Mouse (Mus musculus) brain, embryonic 14.5 days (tissue): ENCODE measurements around the gene Rpn1. TPM values are rescaled to one million over a fixed set of nuclear protein-coding genes. Genes with fewer than 3 reads are reported as not detected.

Experiments used
- DNase-seq: peaks from one replicate; pipeline ENCODE4 v3.0.0-alpha.2; 2011; ENCODE audit warnings: low read depth
- CTCF ChIP-seq: fragments of 200-500 bp; IDR thresholded peaks from 2 replicates; pipeline ENCODE4 v1.5.1; 2012; ENCODE audit warnings: inconsistent platforms, mild to moderate bottlenecking, moderate library complexity, borderline replicate concordance; ENCODE audit not compliant: insufficient read depth, insufficient read length; ENCODE audit errors: extremely low read depth
- POLR2A ChIP-seq: fragments of 200-500 bp; IDR thresholded peaks from 2 replicates; pipeline ENCODE4 v1.6.1; 2012; ENCODE audit warnings: mild to moderate bottlenecking, inconsistent platforms, borderline replicate concordance; ENCODE audit not compliant: poor library complexity, insufficient read depth, insufficient read length, severe bottlenecking; ENCODE audit errors: extremely low read depth
- polyA plus RNA-seq: library from polyadenylated mRNA; depleted of rRNA; stranded (reverse); fragments of >200 nt; gene quantifications from 2 replicates; pipeline ENCODE4 v1.2.3, GENCODE M21; 2012

Gene Rpn1
- polyA plus RNA-seq, 1 experiment, result 215 TPM

- no peak for DNase-seq
- TF ChIP-seq CTCF (no peak), POLR2A (no peak)
These were observed 30.8 kb upstream of the Rpn1 start for GRCm38 (mm10) chr6:88053228-88054080.

DNA sequence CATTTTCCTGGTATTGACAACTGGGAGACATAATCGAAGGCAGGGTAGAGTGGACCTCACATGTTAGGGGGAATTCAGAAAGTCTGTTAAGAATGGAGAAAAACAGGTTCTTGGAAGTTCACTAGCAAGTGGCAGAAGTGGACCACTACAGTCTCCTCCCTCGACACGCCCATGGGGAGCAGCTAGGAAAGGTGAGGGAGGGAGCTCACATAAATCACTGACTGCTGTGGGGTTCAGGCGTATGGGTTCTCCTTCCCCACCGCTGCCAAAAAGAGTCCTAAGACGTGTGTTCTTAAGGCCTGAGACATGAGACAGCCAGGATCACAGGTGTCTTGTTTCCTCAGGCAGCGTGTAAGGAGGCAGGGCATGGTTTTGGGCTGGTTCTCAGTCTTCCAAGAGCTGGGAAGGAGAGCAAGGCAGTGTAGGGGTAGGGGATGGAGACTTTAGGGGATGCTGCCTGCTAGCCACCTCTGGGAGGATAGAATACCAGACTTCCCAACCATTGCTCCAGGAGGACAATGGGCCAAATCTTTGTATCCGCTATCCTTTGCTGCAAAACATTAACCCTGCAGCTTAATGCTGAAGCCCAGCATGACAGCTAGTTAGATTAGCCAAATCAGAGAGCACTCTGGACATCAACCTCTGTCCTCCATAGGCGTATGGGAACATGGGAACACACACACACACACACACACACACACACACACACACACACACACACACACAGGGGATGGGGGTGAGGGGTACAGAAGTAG is 30.0 kb upstream of the Rpn1 start:
- no peak for DNase-seq
- no peak for TF ChIP-seq POLR2A
- TF ChIP-seq CTCF, result no peak

- TF ChIP-seq CTCF (no peak), POLR2A (no peak)
These were observed 28.6 kb upstream of the Rpn1 start for GRCm38 (mm10) chr6:88055663-88056062.

GRCm38 (mm10) chr6:88056866-88057265 is 27.4 kb upstream of the Rpn1 start:
- TF ChIP-seq CTCF (no peak), POLR2A (no peak)
- DNase-seq, result no peak

More at GRCm38 (mm10) chr6:88055663-88056062, 28.6 kb upstream of the Rpn1 start:
- DNase-seq, result no peak

- DNase-seq, result no peak
- TF ChIP-seq POLR2A (no peak), CTCF (no peak)
These were observed 24.4 kb upstream of the Rpn1 start for GRCm38 (mm10) chr6:88059903-88060302.

GRCm38 (mm10) chr6:88060602-88061001 is 23.7 kb upstream of the Rpn1 start:
- no peak for DNase-seq
- TF ChIP-seq POLR2A (no peak), CTCF (no peak)

GRCm38 (mm10) chr6:88061406-88061805 is 22.9 kb upstream of the Rpn1 start:
- no peak for DNase-seq
- TF ChIP-seq CTCF, result no peak
- TF ChIP-seq POLR2A, result no peak

DNA sequence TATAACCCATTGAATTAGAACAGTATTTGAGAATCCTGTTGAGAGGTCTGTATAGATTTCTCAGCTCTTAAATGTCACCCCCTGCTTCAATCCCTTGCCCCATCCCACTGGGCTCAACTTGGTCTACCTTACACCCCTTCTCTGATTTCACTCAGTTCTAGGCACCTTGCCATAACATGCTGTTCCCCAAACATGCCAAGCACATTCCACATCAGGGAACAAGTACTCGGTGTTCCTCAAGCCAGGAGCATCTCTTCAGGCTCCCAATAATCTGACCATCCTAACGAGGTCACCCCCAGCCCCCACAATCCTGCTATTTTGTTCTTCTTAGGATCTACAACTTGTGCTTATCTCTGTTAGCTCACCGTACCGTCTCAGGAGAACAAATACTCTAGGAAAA is 21.9 kb upstream of the Rpn1 start:
- TF ChIP-seq CTCF, result no peak
- TF ChIP-seq POLR2A, result no peak
- DNase-seq, result no peak

DNA sequence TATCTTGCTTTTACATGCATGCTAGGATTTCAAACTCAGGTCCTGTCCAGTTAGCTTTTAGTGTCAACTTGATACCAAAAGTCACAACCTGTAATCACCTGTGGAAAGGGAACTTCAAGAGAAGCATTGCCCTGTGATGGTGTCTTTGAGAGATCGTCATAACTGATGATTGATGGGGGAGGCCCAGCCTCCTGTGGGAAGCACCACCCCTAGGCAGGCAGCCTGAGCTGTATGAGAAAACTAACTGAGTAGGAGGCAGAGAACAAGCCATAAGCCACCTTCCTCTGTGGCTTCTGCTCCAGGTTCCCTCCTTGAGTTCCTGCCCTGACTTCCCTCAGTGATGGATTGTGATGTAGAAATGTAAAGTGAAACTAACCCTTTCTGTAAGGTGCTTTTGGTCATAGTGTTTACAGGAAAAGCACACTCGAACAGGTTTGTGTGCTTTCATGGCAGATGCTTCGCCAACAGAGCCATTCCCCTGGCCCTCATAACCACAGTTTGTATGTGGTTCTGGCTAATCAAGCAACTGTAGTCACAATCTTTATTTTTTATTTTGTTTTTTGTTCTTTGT is 20.1 kb upstream of the Rpn1 start:
- DNase-seq, result no peak
- TF ChIP-seq CTCF (no peak), POLR2A (no peak)

DNA sequence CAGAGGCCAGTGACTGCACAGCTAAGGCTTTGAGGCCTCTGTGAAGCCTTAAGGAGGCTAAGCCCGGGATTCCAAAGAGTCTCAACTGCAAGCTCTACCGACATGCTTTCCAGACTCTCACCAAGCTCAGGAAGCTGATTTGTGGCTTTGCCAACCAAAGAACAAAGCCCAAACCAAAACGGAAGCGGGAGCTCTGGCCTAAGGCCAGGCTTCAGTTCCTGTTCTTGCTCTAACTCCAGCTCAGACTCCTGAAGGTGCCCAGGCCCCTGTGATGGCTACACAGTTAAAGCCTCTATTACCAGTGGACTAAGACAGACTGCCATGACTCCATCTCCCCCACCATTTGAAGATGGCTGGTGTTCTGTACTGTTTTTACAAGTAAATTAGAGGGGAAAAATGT is 19.2 kb upstream of the Rpn1 start:
- DNase-seq, result peak; percentile 23
- TF ChIP-seq CTCF (no peak), POLR2A (no peak)

GRCm38 (mm10) chr6:88065968-88066367 is 18.3 kb upstream of the Rpn1 start:
- DNase-seq, result no peak
- TF ChIP-seq CTCF (no peak), POLR2A (no peak)
